Mouse (Mus musculus): Measurements from ENCODE around the gene Duox1. TPM values are rescaled to one million over a fixed set of nuclear protein-coding genes. Genes with fewer than 3 reads are reported as not detected.

Duox1 gene
- polyA plus RNA-seq (2012; rRNA removed): 0.18 and 0.28 TPM in 2 replicates

GRCm38 (mm10) chr2:122315372-122315771 is at the start of gene Duox1:
Gene Duox1 (plus strand): TSS chr2:122315672.

GRCm38 (mm10) chr2:122298096-122298499 is 17.4 kb upstream of the Duox1 start, which contains the start of gene Duox2:
Gene Duox2 (minus strand): TSS chr2:122298449.

DNA sequence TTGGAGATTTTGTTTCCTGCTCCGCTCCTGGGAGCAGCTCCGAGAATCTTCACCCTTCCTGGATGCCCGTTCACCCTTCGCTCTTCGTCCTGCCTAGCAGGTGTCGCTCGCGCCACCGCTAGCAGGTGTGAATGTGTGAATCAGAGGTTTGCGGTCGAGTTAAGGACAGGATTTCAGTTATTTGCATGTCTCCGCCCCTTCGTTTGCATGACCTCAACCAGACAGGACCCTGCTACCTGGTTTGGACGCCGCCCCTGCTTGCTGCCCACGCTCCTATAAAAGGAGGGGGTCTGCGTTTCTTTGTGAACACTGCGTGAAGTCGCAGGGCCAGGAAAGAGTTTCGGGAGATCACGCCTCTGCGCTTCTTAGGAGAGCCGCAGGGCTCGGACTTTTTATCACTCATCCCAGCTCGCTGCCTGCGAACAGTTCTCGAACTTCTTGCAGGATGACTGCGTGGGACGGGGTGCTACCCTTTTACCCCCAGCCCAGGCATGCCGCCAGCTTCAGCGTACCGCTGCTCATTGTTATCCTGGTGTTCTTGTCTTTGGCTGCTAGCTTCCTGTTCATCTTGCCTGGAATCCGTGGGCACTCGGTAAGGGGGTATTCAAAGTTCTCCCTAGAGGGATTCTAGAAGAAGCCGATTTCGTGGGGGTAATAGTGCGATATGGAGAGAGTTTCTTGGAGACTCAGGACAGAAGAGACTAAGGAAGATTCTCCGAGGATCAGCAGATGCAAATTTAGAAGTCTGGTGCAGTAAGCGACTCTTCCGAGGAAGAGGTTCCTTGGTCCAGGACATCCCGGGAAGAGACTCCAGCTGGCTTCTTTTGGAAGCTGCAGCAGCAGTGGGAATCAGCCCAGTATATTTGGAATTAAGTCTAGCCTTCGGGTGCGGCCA is 16.6 kb upstream of the Duox1 start, which contains the start of gene Duoxa2:
Duoxa2 (plus strand) TSS at position 305 of the 895 bp plus-strand sequence.

GRCm38 (mm10) chr2:122313536-122313935 is 1.9 kb upstream of the Duox1 start, which contains the start of gene Duoxa1:
Gene Duoxa1 (minus strand): TSS chr2:122313730.

GRCm38 (mm10) chr2:122368995-122369739 is 53.7 kb downstream of the Duox1 start, which contains the start of gene Shf:
Gene Shf (minus strand): TSS chr2:122369162.

Other genes with a start within 250 kb of the Duox1 start
- 9.5 and 11.8 TPM in 2 replicates for gene Spg11, start 197.3 kb upstream of the Duox1 start, polyA plus RNA-seq (2012; rRNA removed)
- gene B2m, start 168.0 kb upstream of the Duox1 start, polyA plus RNA-seq (2012; rRNA removed): 290 and 301 TPM in 2 replicates
- gene Trim69, start 155.0 kb upstream of the Duox1 start, polyA plus RNA-seq (2012; rRNA removed): not detected in 2 replicates
- 1.7 and 2.3 TPM in 2 replicates for gene Patl2, start 129.5 kb upstream of the Duox1 start, polyA plus RNA-seq (2012; rRNA removed)
- gene Terb2, start 129.4 kb upstream of the Duox1 start, polyA plus RNA-seq (2012; rRNA removed): not detected in 2 replicates
- 8.9 and 11.9 TPM in 2 replicates for gene Sord, start 80.9 kb upstream of the Duox1 start, polyA plus RNA-seq (2012; rRNA removed)
- 1.3 and 1.8 TPM in 2 replicates for gene Duox2, start 17.2 kb upstream of the Duox1 start, polyA plus RNA-seq (2012; rRNA removed)
- gene Duoxa2, start 16.8 kb upstream of the Duox1 start, polyA plus RNA-seq (2012; rRNA removed): 2.7 and 3.2 TPM in 2 replicates
- gene Duoxa1, start 1.9 kb upstream of the Duox1 start, polyA plus RNA-seq (2012; rRNA removed): 0.73 and 1.3 TPM in 2 replicates
- 20.1 and 24.0 TPM in 2 replicates for gene Shf, start 53.5 kb downstream of the Duox1 start, polyA plus RNA-seq (2012; rRNA removed)
- 0.69 and 1.0 TPM in 2 replicates for gene Slc28a2, start 110.8 kb downstream of the Duox1 start, polyA plus RNA-seq (2012; rRNA removed)
- 0.29 and 0.32 TPM in 2 replicates for gene Gm14085, start 169.3 kb downstream of the Duox1 start, polyA plus RNA-seq (2012; rRNA removed)